Mouse (Mus musculus) hindbrain, embryonic 13.5 days (tissue): ENCODE results near the gene Nip7. TPM values are rescaled to one million over a fixed set of nuclear protein-coding genes. Genes with fewer than 3 reads are reported as not detected.
"Not testable (repeated sequence)": the region's sequence is repeated elsewhere in the genome, so short reads cannot be mapped to it uniquely, and the experiment has no call there.

ENCODE experiments used
- ATAC-seq: fragments of 200-750 bp; cut with Nextera tagmentation; 2 replicates; pipeline ENCODE4 v1.8.0; 2017; ENCODE audit warnings: moderate TSS enrichment; ENCODE audit not compliant: low FRiP score
- H3K27ac ChIP-seq: fragments of 300-500 bp; sonication (generic); 2 replicates; pipeline ENCODE4 v1.5.1; 2015; ENCODE audit warnings: inconsistent platforms, mild to moderate bottlenecking, moderate library complexity
- H3K27me3 ChIP-seq: fragments of 300-500 bp; sonication (generic); 2 replicates; pipeline ENCODE4 v1.6.1; 2015; ENCODE audit warnings: mild to moderate bottlenecking, inconsistent platforms
- H3K36me3 ChIP-seq: fragments of 300-500 bp; sonication (generic); 2 replicates; pipeline ENCODE4 v1.6.1; 2015; ENCODE audit warnings: mild to moderate bottlenecking, inconsistent platforms
- H3K4me1 ChIP-seq: fragments of 300-500 bp; sonication (generic); replicated peaks from 2 replicates; pipeline ENCODE4 v1.6.1; 2015; ENCODE audit warnings: inconsistent platforms
- H3K4me2 ChIP-seq: fragments of 300-500 bp; sonication (generic); 2 replicates; pipeline ENCODE4 v1.6.1; 2015; ENCODE audit warnings: inconsistent platforms, mild to moderate bottlenecking, moderate library complexity
- H3K4me3 ChIP-seq: fragments of 300-500 bp; sonication (generic); 2 replicates; pipeline ENCODE4 v1.5.1; 2015; ENCODE audit warnings: mild to moderate bottlenecking, inconsistent platforms
- H3K9ac ChIP-seq: fragments of 300-500 bp; sonication (generic); 2 replicates; pipeline ENCODE4 v1.6.1; 2015; ENCODE audit warnings: mild to moderate bottlenecking, inconsistent platforms
- H3K9me3 ChIP-seq: fragments of 300-500 bp; sonication (generic); 2 replicates; pipeline ENCODE4 v1.6.1; 2016; ENCODE audit warnings: inconsistent platforms
- WGBS: fragments of 180-500 bp; shearing (Covaris S2); methylation state at CpG from one replicate; pipeline ENCODE4 v1.1.7; 2015; 5-methylcytosine and 5-hydroxymethylcytosine counted together
- polyA plus RNA-seq: library from polyadenylated mRNA; unstranded; fragments of >200 nt; fragmentation: Nextera tagmentation; extraction: Ambion mirVana; gene quantifications from 2 replicates; pipeline ENCODE4 v1.2.1, GENCODE M21; 2015

Gene Nip7
- polyA plus RNA-seq = 73.7 and 77.6 TPM in 2 replicates

GRCm38 (mm10) chr8:107056076-107056972 lies at the start of gene Nip7, which contains the start of gene Cog8:
TSS of gene Nip7 (plus strand) at chr8:107056877.
TSS of gene Cog8 (minus strand) at chr8:107056689.
- no peaks in the 10 kb centered on the region for H3K9me3 ChIP-seq
- peak; percentile 94 for ATAC-seq
- H3K9ac ChIP-seq = peak within 1 kb of the TSS; percentile 90
- H3K4me3 ChIP-seq = peak within 1 kb of the TSS; percentile 83
- peak within 1 kb of the TSS; percentile 91 for H3K27ac ChIP-seq
- H3K4me1 ChIP-seq = peaks cover 24% of the 10 kb centered on the region
- under 1% methylated on average over 88 of the region's 88 CpGs for WGBS
- H3K27me3 ChIP-seq = no peaks in the 10 kb centered on the region
- H3K4me2 ChIP-seq = peak within 1 kb of the TSS; percentile 99
- H3K36me3 ChIP-seq = peaks cover 47% of the 10 kb centered on the region

GRCm38 (mm10) chr8:107007795-107008194 lies 48.9 kb upstream of the Nip7 start:
- H3K9ac ChIP-seq = no peak overlapping the region
- H3K27ac ChIP-seq = no peak overlapping the region
- peaks cover 36% of the 10 kb centered on the region for H3K36me3 ChIP-seq
- no peak overlapping the region for H3K4me2 ChIP-seq
- H3K27me3 ChIP-seq = no peaks in the 10 kb centered on the region
- 93% methylated on average over 3 of the region's 3 CpGs for WGBS
- H3K4me3 ChIP-seq = no peak overlapping the region
- H3K4me1 ChIP-seq = no peaks in the 10 kb centered on the region
- no peak for ATAC-seq
- H3K9me3 ChIP-seq = no peaks in the 10 kb centered on the region

GRCm38 (mm10) chr8:107012666-107013065 lies 44.0 kb upstream of the Nip7 start:
- no peak overlapping the region for H3K27ac ChIP-seq
- 84% methylated on average over 2 of the region's 2 CpGs for WGBS
- H3K36me3 ChIP-seq = peaks cover 32% of the 10 kb centered on the region
- no peak for ATAC-seq
- no peaks in the 10 kb centered on the region for H3K27me3 ChIP-seq
- no peaks in the 10 kb centered on the region for H3K9me3 ChIP-seq
- H3K4me3 ChIP-seq = no peak overlapping the region
- no peak overlapping the region for H3K9ac ChIP-seq
- no peaks in the 10 kb centered on the region for H3K4me1 ChIP-seq
- H3K4me2 ChIP-seq = no peak overlapping the region

GRCm38 (mm10) chr8:107014915-107015314 lies 41.8 kb upstream of the Nip7 start:
- peaks cover 29% of the 10 kb centered on the region for H3K36me3 ChIP-seq
- H3K9me3 ChIP-seq = no peaks in the 10 kb centered on the region
- no peak overlapping the region for H3K4me2 ChIP-seq
- H3K9ac ChIP-seq = no peak overlapping the region
- H3K4me1 ChIP-seq = no peaks in the 10 kb centered on the region
- no peak for ATAC-seq
- H3K4me3 ChIP-seq = no peak overlapping the region
- 93% methylated on average over 1 of the region's 1 CpGs for WGBS
- no peak overlapping the region for H3K27ac ChIP-seq
- H3K27me3 ChIP-seq = no peaks in the 10 kb centered on the region

- no peak for ATAC-seq
- Histone ChIP-seq H3K4me2 (no peak overlapping the region), H3K27ac (no peak overlapping the region), H3K36me3 (no peaks in the 10 kb centered on the region), H3K9me3 (no peaks in the 10 kb centered on the region), H3K4me1 (no peaks in the 10 kb centered on the region), H3K9ac (no peak overlapping the region), H3K27me3 (0 out of 2 replicates have a peak, but pooled peaks cover 2% of the 10 kb centered on the region), H3K4me3 (no peak overlapping the region)
- 92% methylated on average over 8 of the region's 8 CpGs for WGBS
These were observed 33.2 kb upstream of the Nip7 start for GRCm38 (mm10) chr8:107023479-107023878.

GRCm38 (mm10) chr8:107029310-107029709 lies 27.4 kb upstream of the Nip7 start:
- Histone ChIP-seq H3K27me3 (0 out of 2 replicates have a peak, but pooled peaks cover 2% of the 10 kb centered on the region), H3K9ac (no peak overlapping the region; the same call in 1 of the 2 replicates), H3K4me3 (no peak overlapping the region), H3K4me1 (peaks cover 21% of the 10 kb centered on the region), H3K4me2 (no peak overlapping the region), H3K9me3 (no peaks in the 10 kb centered on the region), H3K27ac (no peak overlapping the region), H3K36me3 (0 out of 2 replicates have a peak, but pooled peaks cover under 1% of the 10 kb centered on the region)
- no peak for ATAC-seq
- 86% methylated on average over 3 of the region's 3 CpGs for WGBS

- no peaks in the 10 kb centered on the region for H3K9me3 ChIP-seq
- no peak overlapping the region; the same call in 1 of the 2 replicates for H3K9ac ChIP-seq
- 72% methylated on average over 5 of the region's 5 CpGs for WGBS
- 0 out of 2 replicates have a peak, but pooled peaks cover 2% of the 10 kb centered on the region for H3K27me3 ChIP-seq
- no peak overlapping the region for H3K4me3 ChIP-seq
- H3K4me2 ChIP-seq = no peak overlapping the region
- H3K27ac ChIP-seq = no peak overlapping the region
- 0 out of 2 replicates have a peak, but pooled peaks cover 2% of the 10 kb centered on the region for H3K36me3 ChIP-seq
- peaks cover 24% of the 10 kb centered on the region for H3K4me1 ChIP-seq
- no peak for ATAC-seq
These were observed 26.6 kb upstream of the Nip7 start for GRCm38 (mm10) chr8:107030058-107030457.

GRCm38 (mm10) chr8:107030650-107031576 lies 25.8 kb upstream of the Nip7 start, which contains the start of gene Vps4a:
TSS of gene Vps4a (plus strand) at chr8:107031222.
- 5% methylated on average over 55 of the region's 66 CpGs for WGBS

GRCm38 (mm10) chr8:107031577-107032090 lies 25.0 kb upstream of the Nip7 start:
- Histone ChIP-seq H3K4me3 (peak overlapping the region; percentile 89), H3K4me1 (peaks cover 24% of the 10 kb centered on the region), H3K4me2 (peak overlapping the region; percentile 76), H3K9ac (peak overlapping the region; percentile 98), H3K36me3 (peaks cover 16% of the 10 kb centered on the region), H3K27me3 (0 out of 2 replicates have a peak, but pooled peaks cover 2% of the 10 kb centered on the region), H3K9me3 (no peaks in the 10 kb centered on the region), H3K27ac (peak overlapping the region; percentile 90)
- WGBS = under 1% methylated on average over 40 of the region's 40 CpGs
- ATAC-seq = 0 out of 2 replicates have a peak, but pooled peaks have one; percentile 53

More at GRCm38 (mm10) chr8:107030650-107031576, 25.8 kb upstream of the Nip7 start, which contains the start of gene Vps4a:
- Histone ChIP-seq H3K4me2 (peak within 1 kb of the TSS; percentile 76), H3K9me3 (no peaks in the 10 kb centered on the region), H3K27ac (peak within 1 kb of the TSS; percentile 90), H3K36me3 (peaks cover 9% of the 10 kb centered on the region; the same call in 1 of the 2 replicates), H3K4me3 (peak within 1 kb of the TSS; percentile 89), H3K9ac (peak within 1 kb of the TSS; percentile 98), H3K4me1 (peaks cover 24% of the 10 kb centered on the region), H3K27me3 (0 out of 2 replicates have a peak, but pooled peaks cover 2% of the 10 kb centered on the region)
- ATAC-seq = peak; percentile 95

GRCm38 (mm10) chr8:107033609-107034008 lies 23.1 kb upstream of the Nip7 start:
- 84% methylated on average over 2 of the region's 2 CpGs for whole genome bisulfite sequencing
- not testable (repeated sequence) for H3K4me3 ChIP-seq, H3K9ac ChIP-seq, H3K9me3 ChIP-seq, H3K4me2 ChIP-seq, H3K27me3 ChIP-seq, H3K27ac ChIP-seq, ATAC-seq
- Histone ChIP-seq H3K36me3 (peaks cover 26% of the 10 kb centered on the region), H3K4me1 (peaks cover 24% of the 10 kb centered on the region)

- H3K36me3 ChIP-seq = peaks cover 46% of the 10 kb centered on the region
- ATAC-seq = no peak
- WGBS = 83% methylated on average over 3 of the region's 3 CpGs
- H3K4me2 ChIP-seq = no peak overlapping the region
- peaks cover 24% of the 10 kb centered on the region for H3K4me1 ChIP-seq
- H3K9ac ChIP-seq = peak overlapping the region; percentile 43; the same call in 1 of the 2 replicates
- no peak overlapping the region for H3K4me3 ChIP-seq
- H3K27ac ChIP-seq = no peak overlapping the region
- no peaks in the 10 kb centered on the region for H3K27me3 ChIP-seq
- H3K9me3 ChIP-seq = no peaks in the 10 kb centered on the region
These were observed 21.0 kb upstream of the Nip7 start for GRCm38 (mm10) chr8:107035641-107036040.
